Mouse (Mus musculus) liver, adult 2 months (tissue): Measurements from ENCODE around the gene Pknox2.

Experiments
- CTCF ChIP-seq: fragments of 200-500 bp; IDR thresholded peaks from 2 replicates; pipeline ENCODE4 v1.5.1; 2011; ENCODE audit warnings: low read depth, low read length, control low read depth
- POLR2A ChIP-seq: fragments of 200-500 bp; IDR thresholded peaks from 2 replicates; pipeline ENCODE4 v1.6.1; 2011; ENCODE audit warnings: low read length, control low read depth; ENCODE audit not compliant: insufficient read depth; ENCODE audit errors: extremely low read depth

DNA sequence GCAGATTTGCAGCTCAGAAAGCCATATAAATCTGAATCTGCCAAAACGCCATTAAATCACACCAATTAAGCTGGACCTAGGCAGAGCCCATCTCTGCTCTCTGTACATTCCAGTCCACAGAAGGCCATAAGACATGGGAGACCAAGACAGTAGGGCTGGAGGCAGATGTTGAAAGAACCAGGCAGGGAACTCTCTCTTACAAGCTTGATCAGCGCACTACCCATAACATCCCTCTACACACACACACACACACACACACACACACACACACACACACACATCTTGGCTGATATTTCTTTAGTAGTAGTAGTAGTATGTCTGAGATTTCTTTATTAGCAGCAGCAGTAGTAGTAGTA lies 70.2 kb downstream of the Pknox2 start:
- TF ChIP-seq CTCF: no peak
- TF ChIP-seq POLR2A: no peak
